Mouse (Mus musculus) G1E-ER4 (cell line): ENCODE data around the gene AC141477.1. TPM values are rescaled to one million over a fixed set of nuclear protein-coding genes. Genes with fewer than 3 reads are reported as not detected.

ENCODE experiments used
- GATA1 ChIP-seq: IDR thresholded peaks from one replicate; pipeline ENCODE4 v1.8.0; 2012; ENCODE audit warnings: low read length, inconsistent platforms
- polyA plus RNA-seq: library from polyadenylated mRNA; stranded (reverse); fragments of >175 nt; gene quantifications from 2 replicates; pipeline ENCODE4 v1.2.3, GENCODE M21; 2012

AC141477.1 gene
- polyA plus RNA-seq, 1 experiment, result not detected

DNA sequence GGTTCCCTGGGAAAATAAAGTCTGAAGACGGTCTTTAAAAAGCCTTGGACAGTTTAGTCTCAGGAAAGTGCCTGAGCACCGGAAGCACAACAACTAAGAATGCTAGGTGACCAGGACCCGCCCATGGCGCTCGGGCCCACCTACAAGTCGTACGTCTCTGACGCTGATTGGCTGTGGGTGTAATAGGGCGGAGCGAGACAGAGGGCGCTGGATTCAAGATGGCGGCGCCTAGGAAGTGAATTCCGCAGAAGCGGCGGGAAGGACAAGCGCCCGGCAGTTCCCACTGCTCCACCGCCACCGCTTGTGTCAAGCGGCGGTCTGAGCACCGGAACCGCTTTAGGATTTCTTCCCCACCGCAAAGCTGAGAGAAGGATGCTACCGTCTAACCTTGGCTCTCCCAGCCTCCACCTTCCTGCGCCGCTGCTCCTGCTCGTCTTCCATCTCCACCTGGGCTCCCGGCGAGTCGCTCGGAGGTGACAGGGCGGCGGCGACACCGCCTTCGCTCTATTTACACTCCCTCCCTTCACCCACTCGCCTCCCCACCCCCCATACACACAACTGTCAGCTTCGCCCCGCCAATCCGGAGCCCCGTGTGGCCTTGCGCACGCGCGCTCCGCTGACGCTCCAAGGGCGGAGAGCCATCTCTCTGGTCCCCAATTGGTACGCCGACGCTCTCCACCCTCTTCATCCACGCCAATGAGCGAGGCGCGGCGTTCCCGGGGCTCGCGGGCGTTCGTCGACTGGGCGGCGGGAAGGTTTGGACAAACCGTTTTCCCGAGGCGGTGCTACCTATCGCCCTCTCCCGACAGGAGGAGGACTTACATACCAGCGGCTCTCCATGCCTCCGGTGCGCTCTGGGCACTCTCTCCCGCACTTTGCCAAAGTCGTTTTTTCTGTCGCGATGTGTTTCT lies 2.2 kb upstream of the AC141477.1 start, which contains the start of gene Pcnt:
Pcnt (minus strand) TSS at position 609 of the 911 bp plus-strand sequence.
- no peak for TF ChIP-seq GATA1

- no peak for TF ChIP-seq GATA1
These were observed 945 bp downstream of the AC141477.1 start for GRCm38 (mm10) chr10:76439107-76439890.

DNA sequence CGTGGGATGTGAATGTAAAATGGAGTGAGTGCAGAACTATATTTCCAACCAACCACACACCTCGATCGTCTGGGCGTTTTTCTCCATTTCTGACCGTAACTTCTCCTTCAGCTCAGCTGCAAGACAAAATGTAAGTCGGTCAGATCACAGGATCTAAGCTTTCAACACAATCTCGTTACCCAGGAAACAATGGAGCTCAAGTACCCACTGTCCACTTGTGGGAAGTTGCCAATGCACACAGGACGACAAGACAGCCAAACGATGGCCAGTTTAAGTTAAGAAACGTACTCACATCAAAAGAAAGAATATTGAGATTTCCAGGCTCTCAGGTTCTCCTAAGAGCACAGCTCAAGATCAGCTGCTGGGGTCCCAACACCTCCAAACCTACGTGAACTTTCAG lies 6.3 kb downstream of the AC141477.1 start:
- no peak for TF ChIP-seq GATA1

GRCm38 (mm10) chr10:76425674-76426073 lies 14.6 kb downstream of the AC141477.1 start:
- TF ChIP-seq GATA1, result no peak

DNA sequence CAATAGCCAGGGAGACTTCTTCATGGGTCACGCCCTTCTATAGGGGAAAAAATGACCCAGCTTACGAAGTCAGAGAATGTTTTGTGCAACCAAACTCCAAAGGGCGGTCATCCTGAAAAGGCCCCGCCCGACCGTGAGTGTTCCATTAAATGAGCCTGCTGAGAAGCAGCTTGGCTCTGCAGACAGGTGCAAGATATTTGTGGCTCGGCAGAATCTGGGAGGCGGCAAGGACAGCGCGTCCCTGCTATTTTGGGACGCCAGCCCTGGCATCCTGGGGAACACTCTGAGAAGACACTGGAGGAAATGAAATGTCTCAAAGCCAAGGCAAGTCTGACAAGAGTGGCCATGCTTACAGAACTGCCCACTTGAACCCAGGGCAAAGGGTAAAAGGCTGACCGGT lies 23.4 kb downstream of the AC141477.1 start:
- no peak for TF ChIP-seq GATA1

DNA sequence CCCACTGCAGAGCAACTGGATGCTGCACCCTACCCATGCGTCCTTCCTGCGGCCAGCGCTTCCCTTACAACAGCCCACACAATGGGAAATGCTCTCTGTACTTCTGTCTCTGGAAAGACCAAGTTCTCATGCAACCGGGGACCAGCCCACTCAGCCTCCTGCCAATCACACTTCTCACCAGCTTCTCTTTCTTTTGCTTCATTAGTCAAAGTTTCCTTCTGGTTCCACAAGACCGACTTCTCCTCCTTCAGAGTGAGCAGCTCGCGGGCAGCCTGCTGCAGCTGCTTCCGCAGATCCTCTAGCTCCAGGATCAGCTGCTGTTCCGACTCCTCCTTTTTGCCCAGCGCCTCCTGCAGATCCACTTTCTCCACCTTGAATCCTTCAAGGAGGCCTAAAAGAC lies 31.7 kb downstream of the AC141477.1 start:
- no peak for TF ChIP-seq GATA1

GRCm38 (mm10) chr10:76392596-76392995 lies 47.6 kb downstream of the AC141477.1 start:
- TF ChIP-seq GATA1, result no peak

- no peak for TF ChIP-seq GATA1
These were observed 48.5 kb downstream of the AC141477.1 start for GRCm38 (mm10) chr10:76391786-76392185.

GRCm38 (mm10) chr10:76391166-76391565 lies 49.1 kb downstream of the AC141477.1 start:
- TF ChIP-seq GATA1, result no peak

Other genes starting within 250 kb of the AC141477.1 start
- 0.16 and 0.36 TPM in 2 replicates for gene Prmt2, start 202.6 kb downstream of the AC141477.1 start, polyA plus RNA-seq
- not detected in 2 replicates for gene S100b, start 186.6 kb downstream of the AC141477.1 start, polyA plus RNA-seq
- 1.0 and 1.1 TPM in 2 replicates for gene Dip2a, start 95.2 kb downstream of the AC141477.1 start, polyA plus RNA-seq
- gene Pcnt, start 2.3 kb upstream of the AC141477.1 start, polyA plus RNA-seq, result 56.3 and 65.3 TPM in 2 replicates
- 0.04 TPM in 1 of 2 replicates, not detected in the other for gene 2610028H24Rik, start 8.6 kb upstream of the AC141477.1 start, polyA plus RNA-seq
- 22.5 and 32.3 TPM in 2 replicates for gene Mcm3ap, start 28.5 kb upstream of the AC141477.1 start, polyA plus RNA-seq
- 1.7 and 2.4 TPM in 2 replicates for gene Ybey, start 28.7 kb upstream of the AC141477.1 start, polyA plus RNA-seq
- 31.5 and 41.9 TPM in 2 replicates for gene Lss, start 91.1 kb upstream of the AC141477.1 start, polyA plus RNA-seq
- gene Spatc1l, start 121.8 kb upstream of the AC141477.1 start, polyA plus RNA-seq, result not detected in 2 replicates
- gene Ftcd, start 135.2 kb upstream of the AC141477.1 start, polyA plus RNA-seq, result not detected in 2 replicates
- not detected in 2 replicates for gene Col6a2, start 183.2 kb upstream of the AC141477.1 start, polyA plus RNA-seq